Mouse (Mus musculus): ENCODE measurements around the gene Fhdc1.

Fhdc1 gene

GRCm38 (mm10) chr3:84480006-84480897, at the start of gene Fhdc1:
TSS of gene Fhdc1 (minus strand) at chr3:84480429.
- no peak for DNase-seq (ENCODE audit: low read depth, low spot score)

GRCm38 (mm10) chr3:84529021-84529420, 48.8 kb upstream of the Fhdc1 start:
- no peak for DNase-seq (ENCODE audit: low read depth, low spot score)

- no peak for DNase-seq (ENCODE audit: low read depth, low spot score)
Observed at GRCm38 (mm10) chr3:84524952-84525351, 44.7 kb upstream of the Fhdc1 start.

GRCm38 (mm10) chr3:84516163-84516562, 35.9 kb upstream of the Fhdc1 start:
- DNase-seq (ENCODE audit: low read depth, low spot score) = no peak

- no peak for DNase-seq (ENCODE audit: low read depth, low spot score)
Observed at GRCm38 (mm10) chr3:84512774-84513515, 32.7 kb upstream of the Fhdc1 start.

GRCm38 (mm10) chr3:84505193-84505592, 25.0 kb upstream of the Fhdc1 start:
- DNase-seq (ENCODE audit: low read depth, low spot score) = no peak

GRCm38 (mm10) chr3:84504291-84504690, 24.1 kb upstream of the Fhdc1 start:
- DNase-seq (ENCODE audit: low read depth, low spot score) = no peak

GRCm38 (mm10) chr3:84502101-84502500, 21.9 kb upstream of the Fhdc1 start:
- DNase-seq (ENCODE audit: low read depth, low spot score) = no peak

- no peak for DNase-seq (ENCODE audit: low read depth, low spot score)
Observed at GRCm38 (mm10) chr3:84500491-84500890, 20.3 kb upstream of the Fhdc1 start.

GRCm38 (mm10) chr3:84497718-84498117, 17.5 kb upstream of the Fhdc1 start:
- DNase-seq (ENCODE audit: low read depth, low spot score) = no peak

GRCm38 (mm10) chr3:84492657-84493056, 12.4 kb upstream of the Fhdc1 start:
- DNase-seq (ENCODE audit: low read depth, low spot score) = no peak

- DNase-seq (ENCODE audit: low read depth, low spot score) = no peak
Observed at GRCm38 (mm10) chr3:84492148-84492547, 11.9 kb upstream of the Fhdc1 start.

GRCm38 (mm10) chr3:84488716-84489115, 8.5 kb upstream of the Fhdc1 start:
- peak; percentile 76 for DNase-seq (ENCODE audit: low read depth, low spot score)

- DNase-seq (ENCODE audit: low read depth, low spot score) = no peak
Observed at GRCm38 (mm10) chr3:84484891-84485290, 4.7 kb upstream of the Fhdc1 start.

- DNase-seq (ENCODE audit: low read depth, low spot score) = no peak
Observed at GRCm38 (mm10) chr3:84484333-84484732, 4.1 kb upstream of the Fhdc1 start.

- DNase-seq (ENCODE audit: low read depth, low spot score) = no peak
Observed at GRCm38 (mm10) chr3:84482121-84482520, 1.9 kb upstream of the Fhdc1 start.

GRCm38 (mm10) chr3:84481104-84481503, 875 bp upstream of the Fhdc1 start:
- DNase-seq (ENCODE audit: low read depth, low spot score) = no peak

GRCm38 (mm10) chr3:84479293-84480005, 780 bp downstream of the Fhdc1 start:
- DNase-seq (ENCODE audit: low read depth, low spot score) = no peak

GRCm38 (mm10) chr3:84478896-84479292, 1.3 kb downstream of the Fhdc1 start:
- no peak for DNase-seq (ENCODE audit: low read depth, low spot score)

- no peak for DNase-seq (ENCODE audit: low read depth, low spot score)
Observed at GRCm38 (mm10) chr3:84478195-84478594, 2.0 kb downstream of the Fhdc1 start.

- DNase-seq (ENCODE audit: low read depth, low spot score) = no peak
Observed at GRCm38 (mm10) chr3:84477498-84477897, 2.7 kb downstream of the Fhdc1 start.

Measured in telencephalon, adult 2 months (tissue).